Mouse (Mus musculus) right cerebral cortex, postnatal 36 days (tissue): Measurements from ENCODE around the gene Pdxp.

Experiments
- DNase-seq, 2 experiments: peaks; one replicate each; pipeline ENCODE4 v3.0.0; 2022; ENCODE audit warnings: low spot score in 2 of 2, mixed read lengths in 1 of 2

Pdxp gene

GRCm38 (mm10) chr15:78927788-78928457, 14.2 kb downstream of the Pdxp start:
- DNase-seq, result peak in 1 of 2 experiments; percentile 44

DNA sequence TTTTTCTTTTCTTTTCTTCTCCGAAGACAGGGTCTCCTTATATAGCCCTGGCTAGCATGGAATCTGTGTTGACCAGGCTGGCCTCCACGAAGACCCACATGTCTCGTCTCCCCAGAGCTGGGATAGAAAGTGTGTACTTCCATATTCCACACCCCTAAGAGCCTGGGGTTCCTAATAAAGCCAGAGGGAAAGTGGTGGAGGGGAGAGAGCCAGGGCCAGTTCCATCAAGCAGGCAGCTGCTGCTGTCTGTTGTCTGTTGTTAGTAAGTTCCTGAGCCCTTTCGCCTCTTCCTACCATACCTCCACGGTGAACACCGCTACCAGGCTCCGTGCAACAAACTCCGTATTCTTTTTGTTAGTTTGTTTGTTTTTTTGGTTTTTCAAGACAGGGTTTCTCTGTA, 14.8 kb downstream of the Pdxp start:
- DNase-seq, result no peak

DNA sequence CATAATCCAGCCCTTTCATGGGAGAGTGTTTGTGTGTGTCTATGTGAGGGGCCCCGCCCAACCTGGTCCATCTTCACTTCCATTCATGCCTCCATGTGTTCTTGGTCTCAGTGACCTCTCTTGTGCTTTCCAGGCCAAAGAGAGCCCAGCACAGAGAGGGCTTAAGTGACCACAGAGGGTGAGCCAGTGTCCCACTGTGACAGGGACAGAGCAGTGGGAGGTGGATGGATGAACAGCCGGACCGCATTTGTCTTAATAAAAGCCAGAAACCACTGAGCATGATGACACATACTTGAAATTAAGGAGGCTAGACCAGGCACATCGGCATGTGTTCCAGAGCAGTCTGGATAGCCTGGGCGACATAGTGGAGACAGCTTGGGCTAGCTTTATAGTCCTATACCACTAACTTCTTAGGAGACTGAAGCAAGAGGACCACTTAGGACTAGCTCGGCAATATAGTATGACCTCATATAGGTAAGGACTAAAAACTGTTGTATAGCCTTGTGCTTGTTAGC, 16.5 kb downstream of the Pdxp start:
- no peak for DNase-seq

GRCm38 (mm10) chr15:78930801-78931426, 17.2 kb downstream of the Pdxp start:
- no peak for DNase-seq

- DNase-seq, result no peak
Measured at GRCm38 (mm10) chr15:78931577-78931976, 17.9 kb downstream of the Pdxp start.

DNA sequence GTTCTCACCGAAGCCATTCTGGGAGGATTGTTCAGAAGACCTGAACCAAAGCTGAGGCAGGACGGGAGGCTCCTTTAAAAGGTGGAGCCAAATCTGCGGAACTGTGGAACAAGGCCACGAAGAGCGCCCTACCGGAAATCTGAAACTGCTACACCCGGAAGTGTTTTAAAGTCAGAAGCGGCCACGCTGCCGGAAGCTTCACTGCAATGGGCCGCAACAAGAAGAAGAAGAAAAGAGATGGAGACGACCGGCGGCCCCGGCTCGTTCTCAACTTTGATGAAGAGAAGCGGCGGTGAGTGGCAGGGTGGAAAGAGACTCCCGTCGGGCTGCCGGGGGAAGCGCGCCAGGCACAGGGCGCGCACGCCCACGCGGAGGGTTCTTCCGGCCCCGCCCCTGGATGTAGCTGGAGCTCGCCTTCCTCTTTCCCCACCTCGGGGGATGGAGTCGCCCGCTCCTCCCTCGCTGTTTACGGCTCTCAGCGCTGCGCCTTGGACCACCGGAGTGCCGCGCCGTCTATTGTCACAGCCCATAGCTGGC, 21.1 kb downstream of the Pdxp start, which contains the start of gene Nol12:
Gene Nol12 (plus strand): TSS at position 150 of the 537 bp plus-strand sequence.
- DNase-seq, result peak; percentile 82

DNA sequence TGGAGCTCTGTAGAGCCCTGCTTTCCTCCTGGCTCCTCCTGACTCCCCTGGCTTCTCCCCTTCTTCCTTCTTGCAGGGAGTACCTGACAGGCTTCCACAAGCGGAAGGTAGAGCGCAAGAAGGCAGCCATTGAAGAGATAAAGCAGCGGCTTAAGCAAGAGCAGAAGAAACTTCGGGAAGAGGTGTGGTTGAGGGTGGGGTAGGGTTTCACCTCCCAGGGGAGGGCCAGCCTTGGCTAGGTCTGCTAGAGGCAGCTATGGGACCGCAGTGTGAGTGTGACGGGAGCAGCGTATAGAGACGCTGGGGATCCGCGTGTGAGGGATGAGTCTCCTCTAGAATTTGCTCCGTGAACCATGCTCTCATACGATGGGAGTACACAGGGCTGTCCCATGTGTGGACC, 22.7 kb downstream of the Pdxp start:
- DNase-seq, result no peak

DNA sequence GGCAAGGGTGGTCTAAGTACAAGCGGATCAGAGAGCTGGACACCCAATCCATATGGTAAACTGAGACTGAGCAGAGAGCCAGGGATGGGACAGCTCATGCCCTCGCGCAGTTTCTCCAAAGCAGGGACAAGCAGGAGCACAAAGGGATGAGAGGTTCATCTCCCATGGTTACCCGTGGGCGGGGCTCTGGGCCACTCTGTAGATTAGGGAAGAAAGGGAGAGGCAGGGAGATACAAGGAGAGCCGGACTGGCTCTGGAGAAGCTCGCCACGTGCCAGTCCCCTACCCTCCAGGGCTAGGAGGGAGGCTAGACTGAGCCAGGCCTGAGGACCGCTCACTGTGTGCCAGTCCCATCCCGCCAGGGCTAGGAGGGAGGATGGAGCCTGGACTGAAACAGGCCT, 23.6 kb downstream of the Pdxp start:
- DNase-seq, result no peak

DNA sequence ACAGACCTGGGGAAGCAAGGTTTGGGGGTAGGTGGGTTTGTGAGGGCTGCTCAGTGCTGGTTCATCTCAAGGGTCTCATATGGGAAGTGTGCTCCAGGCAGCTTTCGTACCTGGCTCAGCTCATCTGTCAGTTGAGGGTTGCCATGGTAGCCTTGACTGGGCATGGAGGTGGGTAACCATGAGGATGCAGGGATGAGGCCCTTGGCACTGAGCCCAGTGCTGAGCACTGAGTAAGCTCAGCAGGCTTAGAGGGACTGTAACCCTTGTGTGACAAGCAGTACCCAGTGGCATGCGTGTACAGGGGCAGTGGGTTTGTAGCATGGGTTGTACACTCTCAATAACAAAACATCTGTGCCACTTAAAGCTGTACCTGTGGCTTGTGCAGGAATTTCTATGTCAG, 24.2 kb downstream of the Pdxp start:
- DNase-seq, result no peak

DNA sequence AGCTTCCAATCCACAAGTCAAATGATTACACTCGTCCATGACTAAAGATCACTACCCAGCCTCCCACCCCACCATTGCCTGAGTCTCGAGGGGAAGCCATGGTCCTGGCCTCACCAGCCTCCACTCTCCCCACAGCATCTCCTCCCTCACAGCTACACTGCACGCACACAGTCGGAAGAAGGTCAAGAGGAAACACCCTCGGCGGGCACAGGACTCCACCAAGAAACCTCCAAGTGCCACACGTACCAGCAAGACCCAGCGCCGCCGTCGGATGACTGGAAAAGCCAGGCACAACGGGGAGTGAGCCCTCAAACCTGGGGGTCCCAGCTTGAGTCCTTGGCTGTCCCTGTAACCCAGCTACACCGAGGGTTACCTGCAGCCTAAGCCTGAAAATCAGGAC, 26.6 kb downstream of the Pdxp start:
- DNase-seq, result no peak

GRCm38 (mm10) chr15:78942663-78943062, 28.9 kb downstream of the Pdxp start:
- DNase-seq, result peak; percentile 51 to 61

DNA sequence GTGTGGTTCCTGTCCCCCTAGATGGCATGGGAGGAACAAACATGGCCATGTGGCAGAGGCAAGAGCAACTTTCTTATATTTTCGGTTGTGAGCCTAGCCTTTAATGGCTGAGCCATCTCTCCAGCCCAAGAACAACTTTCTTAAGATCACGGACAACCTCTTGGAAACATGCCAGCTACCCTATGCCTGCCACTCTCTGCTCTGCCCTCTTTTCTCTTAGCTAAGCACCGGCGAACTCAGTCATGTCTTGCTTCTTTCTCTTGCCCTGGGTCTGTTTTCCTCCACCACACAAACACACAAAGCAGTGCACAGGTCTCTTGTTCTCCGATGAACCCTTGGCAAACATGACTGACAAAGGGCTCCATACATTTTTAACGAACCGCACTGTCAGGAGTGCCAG, 32.5 kb downstream of the Pdxp start:
- no peak for DNase-seq

GRCm38 (mm10) chr15:78947657-78948056, 33.9 kb downstream of the Pdxp start, which contains the start of gene Triobp:
Gene Triobp (plus strand): TSS chr15:78947724.
- DNase-seq, result peak; percentile 80 to 84

DNA sequence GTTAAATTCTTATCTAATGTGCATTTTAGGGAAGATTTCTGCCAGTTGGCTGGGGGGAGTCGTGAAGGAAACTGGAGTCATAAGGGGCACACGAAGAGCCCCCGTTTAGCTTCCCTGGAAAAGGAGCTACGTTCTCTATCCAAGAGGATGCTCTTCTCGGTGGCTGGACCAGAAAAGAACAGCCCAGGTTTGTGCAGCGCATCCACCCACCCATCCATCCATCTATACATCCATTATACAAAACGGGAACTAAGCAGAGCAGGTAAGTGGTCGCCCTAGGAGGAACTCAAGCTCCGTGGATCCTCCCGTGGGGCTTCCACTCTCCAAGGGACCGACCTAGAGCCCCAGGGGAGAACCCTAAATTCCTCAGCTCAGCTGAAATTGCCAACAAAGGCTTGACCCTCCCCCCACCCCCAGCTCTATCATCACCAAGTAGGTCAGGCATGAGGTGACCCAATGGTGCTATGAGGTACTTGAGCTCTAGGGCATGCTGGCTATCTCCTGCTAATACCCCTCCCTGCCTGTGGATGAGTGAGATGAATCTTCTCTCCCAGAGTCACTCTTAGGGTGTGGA, 34.5 kb downstream of the Pdxp start:
- DNase-seq, result no peak

DNA sequence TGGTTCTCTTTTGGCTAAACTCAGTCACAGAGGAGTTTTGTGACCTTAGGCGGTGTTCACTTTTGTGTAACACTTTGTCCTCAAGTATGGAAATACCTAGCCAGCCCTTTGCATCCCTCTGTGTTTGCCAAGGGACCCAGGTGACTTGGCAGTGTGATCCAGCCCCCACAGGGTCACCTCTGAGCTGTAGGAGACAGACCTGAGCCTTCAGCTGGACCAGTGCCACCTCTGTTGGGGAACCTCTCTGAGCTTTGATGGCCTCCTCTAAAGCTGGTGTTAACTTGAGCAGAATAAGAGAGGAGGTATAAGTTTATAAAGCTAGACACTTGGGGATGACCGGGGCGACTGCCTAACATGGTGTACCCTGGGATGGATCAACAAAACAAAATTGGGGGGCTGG, 35.2 kb downstream of the Pdxp start:
- DNase-seq, result no peak

GRCm38 (mm10) chr15:78955663-78956062, 41.9 kb downstream of the Pdxp start:
- DNase-seq, result no peak

- no peak for DNase-seq
Measured at GRCm38 (mm10) chr15:78956351-78956750, 42.6 kb downstream of the Pdxp start.

DNA sequence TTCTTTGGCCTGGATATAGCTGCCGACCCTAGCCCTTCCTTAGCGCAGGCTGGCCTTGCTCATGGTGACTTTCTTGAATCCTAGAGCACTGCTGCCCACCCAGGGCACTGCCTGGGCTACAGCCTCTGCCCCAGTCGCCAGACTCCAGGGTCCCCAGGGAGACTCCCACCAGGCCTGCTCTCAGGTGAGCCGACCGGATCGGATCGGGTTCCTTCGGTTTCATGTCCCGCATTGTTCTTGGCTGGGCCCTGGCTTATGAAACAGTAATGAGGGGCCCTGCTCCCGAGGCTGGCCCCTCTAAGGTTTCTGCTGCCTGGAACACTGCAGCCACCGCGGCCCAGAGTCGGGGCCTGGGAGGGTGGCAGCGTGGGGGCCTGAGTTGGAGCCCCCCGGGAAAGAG, 43.3 kb downstream of the Pdxp start:
- DNase-seq, result no peak

DNA sequence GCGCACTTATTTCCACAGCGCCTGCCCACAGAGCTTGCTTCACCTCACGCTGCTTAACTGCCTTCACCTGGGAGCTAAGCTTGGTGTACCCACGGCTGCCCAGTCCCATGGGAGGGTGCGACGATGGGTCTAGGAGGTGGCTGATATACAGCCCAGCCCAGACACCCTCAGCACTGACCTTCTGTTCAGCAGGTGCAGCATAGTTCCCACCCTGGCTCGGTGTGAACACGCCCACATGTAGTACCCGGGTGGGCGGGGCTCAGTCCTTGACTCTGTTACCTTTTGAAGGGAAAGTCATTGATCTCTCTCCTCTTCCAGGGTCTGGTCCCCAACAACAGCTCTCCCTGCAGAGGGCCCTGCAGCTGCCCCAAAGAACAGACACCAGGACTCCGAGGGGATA, 45.8 kb downstream of the Pdxp start:
- no peak for DNase-seq

- no peak for DNase-seq
Measured at GRCm38 (mm10) chr15:78960088-78960487, 46.4 kb downstream of the Pdxp start.

GRCm38 (mm10) chr15:78962885-78963284, 49.2 kb downstream of the Pdxp start:
- DNase-seq, result no peak
